Mouse (Mus musculus) v-Abl transformed pro-B cells (cell line): Measurements from ENCODE around the gene Vmn1r3.
"Not testable (repeated sequence)": the region's sequence is repeated elsewhere in the genome, so short reads cannot be mapped to it uniquely, and the experiment has no call there.

Source experiments
- in situ Hi-C, 2 experiments: fragments of 400-800 bp; cut with MboI; formaldehyde crosslinking; loops; one replicate each; pipeline ENCODE4 v1.15.1; 2025; ENCODE audit not compliant: unreplicated experiment in 2 of 2

The Vmn1r3 gene

GRCm38 (mm10) chr4:3147926-3148325, 37.2 kb downstream of the Vmn1r3 start:
- in situ Hi-C loops, result not testable (repeated sequence)
